Mouse (Mus musculus) heart, adult 2 months (tissue): ENCODE data around the gene Hba-x. TPM values are rescaled to one million over a fixed set of nuclear protein-coding genes. Genes with fewer than 3 reads are reported as not detected.

Experiments
- DNase-seq, 2 experiments: peaks; one replicate each; pipeline ENCODE4 v3.0.0; 2021
- H3K27ac ChIP-seq: fragments of 200-600 bp; 2 replicates; pipeline ENCODE4 v1.8.1; 2022
- H3K27me3 ChIP-seq: fragments of 200-500 bp; 2 replicates; pipeline ENCODE4 v1.6.1; 2012; ENCODE audit warnings: mild to moderate bottlenecking, low read length, inconsistent platforms, mixed read lengths; ENCODE audit not compliant: control insufficient read depth, insufficient read depth
- H3K36me3 ChIP-seq: fragments of 200-500 bp; 2 replicates; pipeline ENCODE4 v1.6.1; 2012; ENCODE audit warnings: low read length, inconsistent platforms; ENCODE audit not compliant: control insufficient read depth, insufficient read depth
- H3K4me1 ChIP-seq: fragments of 200-500 bp; 2 replicates; pipeline ENCODE4 v1.6.1; 2011; ENCODE audit warnings: low read length; ENCODE audit not compliant: control insufficient read depth, insufficient read depth
- H3K4me3 ChIP-seq: fragments of 200-600 bp; 2 replicates; pipeline ENCODE4 v1.8.1; 2022
- H3K79me2 ChIP-seq: fragments of 200-500 bp; replicated peaks from 2 replicates; pipeline ENCODE4 v1.6.1; 2012; ENCODE audit warnings: mild to moderate bottlenecking, inconsistent platforms, low read length, moderate library complexity, mixed read lengths; ENCODE audit not compliant: control insufficient read depth, insufficient read depth
- H3K9ac ChIP-seq: fragments of 200-500 bp; 2 replicates; pipeline ENCODE4 v1.6.1; 2012; ENCODE audit warnings: low read depth, mild to moderate bottlenecking, control low read depth, inconsistent platforms, low read length, mixed read lengths
- CTCF ChIP-seq: fragments of 200-600 bp; IDR thresholded peaks from 2 replicates; pipeline ENCODE4 v1.8.1; 2022; ENCODE audit warnings: antibody characterized with exemption, mild to moderate bottlenecking, moderate library complexity
- EP300 ChIP-seq: fragments of 200-500 bp; IDR thresholded peaks from 2 replicates; pipeline ENCODE4 v1.6.1; 2011; ENCODE audit warnings: low read depth, low read length, control low read depth; ENCODE audit not compliant: insufficient read depth
- POLR2A ChIP-seq: fragments of 200-500 bp; IDR thresholded peaks from 2 replicates; pipeline ENCODE4 v1.6.1; 2011; ENCODE audit warnings: mild to moderate bottlenecking, low read depth, low read length, control low read depth; ENCODE audit not compliant: insufficient read depth
- WGBS: fragments of 180-500 bp; shearing (Covaris S2); methylation state at CpG from one replicate; pipeline ENCODE4 v1.1.7; 2018; 5-methylcytosine and 5-hydroxymethylcytosine counted together
- intact Hi-C: fragments of 180-260 bp; cut with DNase I; formaldehyde crosslinking; loops from one replicate; pipeline ENCODE4 v1.15.1; 2025
- polyA plus RNA-seq: library from polyadenylated mRNA; depleted of rRNA; stranded (reverse); fragments of >200 nt; gene quantifications from 2 replicates; pipeline ENCODE4 v1.2.3, GENCODE M21; 2012
- total RNA-seq, 2 experiments: library from RNA; stranded (reverse); gene quantifications; 2 replicates each; pipeline ENCODE4 v1.2.3; 2021

Gene Hba-x
- total and polyA plus RNA-seq, 3 experiments = not detected

DNA sequence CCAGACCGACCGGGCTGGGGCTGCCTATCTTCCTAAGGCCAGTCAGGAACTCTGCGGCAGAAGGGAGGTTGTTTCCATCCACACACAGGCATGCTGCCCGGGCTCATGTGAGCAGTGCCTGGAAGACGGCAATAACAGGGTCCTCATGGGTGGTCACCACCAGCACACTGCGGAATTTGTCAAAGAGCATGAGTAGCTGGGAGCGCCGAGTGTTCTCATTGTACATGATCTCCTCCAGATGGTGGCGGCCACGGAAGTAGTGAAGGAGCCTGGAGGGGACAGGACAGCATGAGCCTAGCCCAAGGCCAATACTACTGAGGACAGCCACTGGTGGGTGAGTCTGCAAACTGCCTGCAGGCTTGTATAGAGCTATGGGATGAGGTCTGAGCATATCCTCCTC lies 43.4 kb upstream of the Hba-x start:
- H3K27ac ChIP-seq = no peak overlapping the region

DNA sequence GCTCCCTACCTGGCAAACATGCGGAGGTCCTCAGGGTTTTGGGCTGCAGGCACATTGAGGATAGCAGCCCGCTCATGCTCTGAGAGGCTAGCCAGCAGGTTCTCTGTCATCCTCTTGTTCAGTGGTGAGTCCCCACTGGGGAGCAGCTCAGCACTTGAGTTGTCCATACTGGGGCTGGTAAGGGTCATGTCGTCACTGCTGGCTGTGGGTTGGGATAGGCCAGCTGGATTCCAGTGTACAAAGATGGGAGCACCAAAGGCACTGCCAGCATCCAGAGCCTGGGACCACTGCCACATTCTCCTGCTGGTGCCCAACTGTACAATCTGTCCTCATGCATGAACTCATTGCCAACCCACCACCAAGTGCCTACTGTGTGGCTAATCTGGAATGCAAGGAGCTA lies 42.3 kb upstream of the Hba-x start:
- 73% methylated on average over 3 of the region's 3 CpGs for WGBS
- DNase-seq = peak; percentile 33 to 53

More for the DNA sequence above, 43.4 kb upstream of the Hba-x start:
- no peak for DNase-seq
- WGBS = 79% methylated on average over 10 of the region's 10 CpGs
- Histone ChIP-seq H3K4me3 (no peak overlapping the region), H3K4me1 (peaks cover 6% of the 10 kb centered on the region), H3K27me3 (no peaks in the 10 kb centered on the region), H3K36me3 (no peaks in the 10 kb centered on the region), H3K9ac (no peak overlapping the region), H3K79me2 (no peaks in the 10 kb centered on the region)
- no peak for TF ChIP-seq POLR2A
- TF ChIP-seq CTCF = no peak
- no peak for TF ChIP-seq EP300
- intact Hi-C loops = no loop called here

DNA sequence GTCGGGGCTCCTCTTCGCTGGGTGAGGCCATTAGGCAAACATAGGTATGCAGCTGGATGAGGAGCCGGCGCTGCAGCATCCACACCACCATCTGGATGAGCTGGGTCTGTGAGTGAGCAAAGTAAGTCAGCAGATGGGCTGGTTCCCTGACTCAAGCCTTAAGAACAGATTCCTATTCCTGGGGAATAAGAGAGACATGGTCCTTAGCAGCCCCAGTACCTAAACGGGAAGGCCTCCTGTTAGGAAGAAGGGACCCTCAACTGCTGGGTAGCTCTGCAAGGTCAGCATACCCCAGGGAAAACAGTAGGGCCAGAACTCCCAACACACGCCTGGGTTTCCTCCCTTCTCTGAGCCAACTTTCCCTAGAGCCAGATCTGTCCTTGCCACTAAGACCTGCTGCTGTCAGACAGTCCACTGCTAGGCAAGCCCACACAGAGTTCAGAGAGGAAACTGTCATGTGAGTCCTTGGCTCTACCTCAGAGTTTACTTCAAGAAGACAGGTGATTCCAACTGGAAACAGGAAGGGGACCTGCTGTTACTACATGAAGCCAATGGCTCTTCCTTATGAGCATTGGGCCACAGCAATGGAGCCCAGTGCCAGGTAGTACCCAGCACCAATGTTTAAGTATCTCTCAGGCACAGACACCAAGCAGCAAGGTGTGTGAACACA lies 41.2 kb upstream of the Hba-x start:
- no peaks in the 10 kb centered on the region for H3K36me3 ChIP-seq
- no peak overlapping the region for H3K9ac ChIP-seq
- peaks cover 6% of the 10 kb centered on the region for H3K4me1 ChIP-seq
- WGBS = 73% methylated on average over 6 of the region's 6 CpGs
- no peak for DNase-seq
- intact Hi-C loops = loop anchor here (5.0 kb wide), 1 partner anchor 52 kb away; the partner anchor contains the start of gene Hbq1b
- no peaks in the 10 kb centered on the region for H3K79me2 ChIP-seq
- TF ChIP-seq EP300 = no peak
- TF ChIP-seq CTCF = no peak
- TF ChIP-seq POLR2A = no peak
- no peaks in the 10 kb centered on the region for H3K27me3 ChIP-seq
- H3K27ac ChIP-seq = peak overlapping the region; percentile 23; the same call in 1 of the 2 replicates
- H3K4me3 ChIP-seq = no peak overlapping the region

More for the DNA sequence above, 42.3 kb upstream of the Hba-x start:
- Histone ChIP-seq H3K36me3 (no peaks in the 10 kb centered on the region), H3K4me3 (no peak overlapping the region), H3K9ac (no peak overlapping the region), H3K27ac (no peak overlapping the region), H3K79me2 (no peaks in the 10 kb centered on the region), H3K27me3 (no peaks in the 10 kb centered on the region), H3K4me1 (peaks cover 6% of the 10 kb centered on the region)
- TF ChIP-seq CTCF = no peak
- TF ChIP-seq EP300 = no peak
- TF ChIP-seq POLR2A = no peak
- intact Hi-C loops = no loop called here

DNA sequence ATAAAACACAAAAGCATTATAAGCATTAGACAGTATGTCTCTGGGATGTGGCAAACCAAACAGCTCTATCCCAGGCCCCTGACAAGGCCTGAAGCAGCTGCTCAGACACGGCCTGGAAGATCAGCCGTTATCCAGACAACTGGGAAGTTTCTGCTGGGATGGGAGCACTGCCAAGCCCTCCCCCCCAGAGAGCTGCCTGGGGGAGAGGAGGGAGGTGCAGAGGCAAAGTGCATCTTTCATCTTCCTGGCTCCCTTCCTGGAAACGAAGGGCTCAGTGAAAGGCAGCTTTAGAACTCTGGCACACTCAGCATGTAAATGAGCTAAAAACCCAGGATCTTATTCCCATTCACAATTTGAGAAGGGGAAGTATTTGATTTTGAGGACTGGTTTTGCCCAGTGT lies 40.6 kb upstream of the Hba-x start:
- intact Hi-C loops = loop anchor here (5.0 kb wide), 1 partner anchor 52 kb away; the partner anchor contains the start of gene Hbq1b
- Histone ChIP-seq H3K4me3 (no peak overlapping the region), H3K9ac (no peak overlapping the region)

DNA sequence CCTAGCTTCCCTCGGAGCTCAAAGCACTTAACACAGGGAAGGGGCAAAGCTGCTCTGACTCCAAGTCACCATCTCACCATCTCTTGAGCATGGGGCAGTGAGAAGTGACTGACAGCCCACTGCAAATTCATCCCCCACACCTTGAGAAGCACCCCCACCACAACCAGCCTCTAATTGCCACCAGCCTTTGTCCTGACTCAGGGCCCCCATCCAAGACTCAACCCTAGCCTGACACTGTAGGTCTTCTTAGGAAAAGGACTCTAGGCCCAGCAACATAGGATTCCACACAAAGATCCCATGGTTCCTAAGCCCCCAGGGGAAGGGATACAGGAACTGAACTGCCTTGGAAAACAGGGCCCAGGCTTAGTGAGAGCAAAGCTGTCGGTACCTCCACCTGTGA lies 40.1 kb upstream of the Hba-x start:
- H3K36me3 ChIP-seq = no peaks in the 10 kb centered on the region
- no peaks in the 10 kb centered on the region for H3K79me2 ChIP-seq
- H3K4me1 ChIP-seq = peaks cover 6% of the 10 kb centered on the region
- no peak for TF ChIP-seq EP300
- TF ChIP-seq CTCF = no peak
- TF ChIP-seq POLR2A = no peak
- no peak overlapping the region for H3K27ac ChIP-seq
- no peak overlapping the region for H3K4me3 ChIP-seq
- no peaks in the 10 kb centered on the region for H3K27me3 ChIP-seq
- intact Hi-C loops = loop anchor here (5.0 kb wide), 1 partner anchor 51 kb away; the partner anchor contains the start of gene Hbq1b
- no peak for DNase-seq
- no peak overlapping the region; the same call in 1 of the 2 replicates for H3K9ac ChIP-seq
- WGBS = 58% methylated on average over 2 of the region's 2 CpGs

More for the DNA sequence above, 40.6 kb upstream of the Hba-x start:
- Histone ChIP-seq H3K36me3 (no peaks in the 10 kb centered on the region), H3K4me1 (peaks cover 6% of the 10 kb centered on the region), H3K79me2 (no peaks in the 10 kb centered on the region), H3K27me3 (no peaks in the 10 kb centered on the region), H3K27ac (no peak overlapping the region; the same call in 1 of the 2 replicates)
- TF ChIP-seq POLR2A (no peak), EP300 (no peak), CTCF (no peak)
- DNase-seq = peak; percentile 76 to 77
- 12% methylated on average over 3 of the region's 3 CpGs for WGBS
